Mouse (Mus musculus): ENCODE data around the gene Dgkz.

Dgkz gene

DNA sequence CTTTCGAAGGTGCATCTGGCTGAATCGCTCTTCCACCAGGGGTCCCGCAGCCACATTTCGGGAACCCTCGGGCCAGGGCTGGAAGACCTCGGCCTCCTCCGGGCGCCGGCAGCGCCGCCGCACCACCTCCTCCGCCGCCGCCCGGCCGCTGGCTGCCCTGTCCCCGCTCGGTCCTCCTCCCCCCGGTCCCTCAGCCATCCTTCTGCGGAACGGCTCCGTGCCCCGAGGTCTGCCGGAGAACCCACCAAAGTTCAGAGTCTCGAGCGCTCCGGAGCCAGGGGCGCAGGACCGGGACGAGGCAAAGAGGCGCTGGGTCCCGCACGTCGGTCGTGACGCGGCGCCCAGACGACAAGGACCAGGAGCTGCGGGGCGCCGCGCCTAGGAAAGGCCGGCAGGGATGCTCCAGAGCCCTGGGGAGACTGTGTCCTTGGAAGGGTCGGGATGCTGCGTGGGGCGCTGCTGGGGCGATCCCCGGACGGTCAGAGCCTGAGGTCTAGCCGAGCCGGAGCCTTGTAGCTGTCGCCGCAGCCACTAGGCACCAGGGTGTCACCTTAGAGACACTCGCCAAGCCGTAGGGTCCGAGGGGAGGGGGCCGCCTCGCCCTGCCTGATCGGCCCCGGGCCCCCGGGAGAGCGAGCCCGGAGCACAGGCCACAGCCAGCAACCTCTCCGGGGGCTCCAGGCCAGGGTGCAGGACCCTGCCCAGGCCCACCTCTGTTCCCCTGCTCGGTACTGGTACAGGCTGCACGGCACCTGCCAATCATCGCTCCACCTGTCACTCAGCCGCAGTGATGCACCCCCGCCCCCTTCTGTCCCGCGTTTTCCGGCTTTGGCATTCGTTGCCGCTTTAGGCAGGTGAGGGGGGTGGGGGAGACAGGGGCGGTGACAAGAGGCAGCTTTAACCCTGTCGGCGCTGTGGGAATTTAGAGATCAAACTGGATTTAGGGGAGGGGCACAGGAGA, at the start of gene Dgkz:
Gene Dgkz (minus strand): TSS at position 284 of the 961 bp plus-strand sequence.
- DNase-seq (ENCODE audit: low spot score in 2 of 2): no peak

GRCm38 (mm10) chr2:92025202-92025601, 49.5 kb upstream of the Dgkz start:
- DNase-seq (ENCODE audit: low spot score in 2 of 2): no peak

GRCm38 (mm10) chr2:92024274-92024672, 48.6 kb upstream of the Dgkz start, which contains the start of gene Creb3l1:
Creb3l1 (minus strand) TSS chr2:92024502.
- DNase-seq (ENCODE audit: low spot score in 2 of 2): peak; percentile 68 to 79

- peak in 1 of 2 experiments; percentile 42 for DNase-seq (ENCODE audit: low spot score in 2 of 2)
Observed at GRCm38 (mm10) chr2:92023362-92024273, 48.0 kb upstream of the Dgkz start.

DNA sequence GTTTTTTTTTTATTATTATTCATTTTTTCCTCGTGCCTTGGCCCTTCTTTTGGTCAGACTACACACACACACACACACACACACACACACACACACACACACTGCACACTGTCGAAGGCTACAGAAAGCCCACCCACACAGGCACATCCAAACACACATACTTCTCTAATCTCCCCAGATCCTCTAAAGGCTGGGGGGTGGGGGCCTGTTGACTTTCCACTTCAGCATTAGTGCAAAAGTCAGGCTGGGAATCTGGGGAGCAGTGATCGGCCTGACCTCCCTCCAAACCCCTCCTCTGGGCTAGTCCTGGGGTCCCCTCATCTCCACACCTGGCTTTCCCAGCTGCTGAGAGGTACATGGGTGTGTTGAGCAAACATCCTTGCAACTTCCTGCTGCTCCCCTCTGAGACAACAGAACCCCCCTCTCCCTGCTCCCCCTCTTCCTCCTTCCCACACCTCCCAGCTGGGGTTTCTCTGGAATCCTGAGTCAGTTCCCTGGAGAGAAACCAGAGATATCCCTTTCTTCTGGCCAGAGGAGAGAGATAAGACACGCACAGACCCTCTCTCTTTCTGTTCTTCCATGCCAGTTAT, 45.1 kb upstream of the Dgkz start:
- no peak for DNase-seq (ENCODE audit: low spot score in 2 of 2)

- DNase-seq (ENCODE audit: low spot score in 2 of 2): no peak
Observed at GRCm38 (mm10) chr2:92017440-92017839, 41.8 kb upstream of the Dgkz start.

DNA sequence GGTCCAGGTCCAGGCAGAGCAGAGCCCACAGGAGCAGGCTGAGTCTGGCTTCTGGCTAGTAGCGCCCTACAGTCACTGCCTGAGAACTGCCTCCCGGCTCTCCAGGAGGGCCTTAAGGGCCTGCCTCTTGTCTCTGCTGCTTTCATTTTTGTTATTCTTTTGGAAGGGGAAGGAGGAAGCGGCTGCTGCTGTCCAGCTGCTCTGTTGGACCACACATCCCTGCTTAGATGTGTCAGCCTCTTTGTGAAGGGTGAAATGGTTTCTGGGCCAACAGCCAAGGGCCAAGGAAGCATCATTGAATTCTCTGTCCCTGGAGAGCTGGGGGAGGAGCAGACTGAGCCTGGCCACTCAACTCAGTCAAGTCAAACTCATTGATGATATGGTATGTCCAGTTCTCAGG, 41.3 kb upstream of the Dgkz start:
- peak in 1 of 2 experiments; percentile 60 for DNase-seq (ENCODE audit: low spot score in 2 of 2)

- DNase-seq (ENCODE audit: low spot score in 2 of 2): no peak
Observed at GRCm38 (mm10) chr2:92014891-92015290, 39.2 kb upstream of the Dgkz start.

GRCm38 (mm10) chr2:92014248-92014647, 38.6 kb upstream of the Dgkz start:
- no peak for DNase-seq (ENCODE audit: low spot score in 2 of 2)

GRCm38 (mm10) chr2:92012768-92013445, 37.2 kb upstream of the Dgkz start:
- DNase-seq (ENCODE audit: low spot score in 2 of 2): peak in 1 of 2 experiments; percentile 66

GRCm38 (mm10) chr2:92011424-92012353, 36.0 kb upstream of the Dgkz start:
- peak in 1 of 2 experiments; percentile 25 for DNase-seq (ENCODE audit: low spot score in 2 of 2)

DNA sequence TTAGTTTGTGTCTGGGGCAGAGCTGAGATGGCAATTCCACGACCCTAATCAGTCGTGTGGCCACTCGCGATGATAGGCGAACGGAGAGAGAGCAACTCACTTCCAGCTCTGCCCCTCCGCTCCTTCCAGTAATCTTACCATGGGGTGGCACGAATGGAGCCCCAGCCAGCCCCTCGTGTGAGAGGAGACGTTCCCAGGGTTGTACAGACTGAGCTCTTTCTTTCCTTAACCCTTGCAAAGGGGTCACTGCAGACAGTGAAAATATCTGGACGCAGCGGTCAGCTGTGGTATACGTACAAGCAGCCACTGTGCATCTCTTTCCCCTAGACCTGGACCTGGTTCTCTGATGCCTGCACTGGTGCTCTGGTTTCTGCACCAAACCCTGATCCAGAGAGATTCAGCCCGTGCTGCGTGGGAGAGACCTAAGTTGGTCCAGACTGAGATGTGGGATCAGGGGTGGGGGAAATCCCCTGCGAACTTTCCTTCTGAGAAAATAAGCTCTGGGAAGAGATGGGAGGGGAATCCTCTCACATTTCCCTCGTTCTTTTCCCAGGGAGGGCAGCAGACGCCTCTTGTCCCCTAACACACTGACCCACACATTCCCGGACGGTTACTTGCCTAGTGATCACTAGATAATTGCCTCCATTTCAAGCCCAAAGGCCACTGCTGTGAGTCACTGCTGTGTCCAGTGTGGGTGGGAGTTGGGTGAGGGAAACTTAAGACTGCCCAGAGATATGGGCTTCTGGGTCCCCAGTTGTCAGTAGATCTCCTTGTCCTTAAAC, 33.1 kb upstream of the Dgkz start:
- no peak for DNase-seq (ENCODE audit: low spot score in 2 of 2)

DNA sequence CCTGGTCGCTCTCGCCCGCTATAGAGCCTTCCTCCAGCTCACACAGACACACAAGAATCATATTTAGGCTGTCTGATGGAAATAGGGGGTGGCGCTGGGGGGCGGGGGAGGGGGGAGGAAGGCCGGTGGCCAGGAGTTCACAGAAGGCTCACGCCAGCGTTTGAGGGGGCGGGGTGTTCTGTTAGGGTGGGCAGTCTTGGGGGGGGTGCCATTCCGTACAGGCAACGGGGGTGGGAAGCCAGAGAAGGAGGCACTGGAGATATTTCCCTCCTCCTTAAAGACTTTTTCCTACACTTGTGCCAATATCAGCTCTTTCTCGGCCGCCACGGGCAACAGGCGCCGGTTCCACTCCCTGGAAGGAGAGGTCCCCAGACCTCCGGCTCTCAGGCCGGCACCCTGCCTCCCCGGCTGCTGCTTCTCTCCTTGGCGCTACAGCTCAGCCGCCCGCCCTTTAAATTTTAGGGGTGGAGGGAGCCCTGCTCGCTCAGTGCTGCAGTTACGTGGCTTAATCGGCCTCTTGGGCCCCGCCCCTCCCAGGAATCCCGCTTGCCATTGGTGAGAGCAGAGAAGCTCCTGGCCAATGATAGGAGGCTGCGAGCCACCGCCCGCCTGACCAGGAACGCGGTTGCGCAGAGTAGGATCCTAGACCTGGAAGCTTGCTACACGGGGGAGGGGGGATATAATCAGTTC, 32.4 kb upstream of the Dgkz start:
- peak; percentile 93 to 97 for DNase-seq (ENCODE audit: low spot score in 2 of 2)

DNA sequence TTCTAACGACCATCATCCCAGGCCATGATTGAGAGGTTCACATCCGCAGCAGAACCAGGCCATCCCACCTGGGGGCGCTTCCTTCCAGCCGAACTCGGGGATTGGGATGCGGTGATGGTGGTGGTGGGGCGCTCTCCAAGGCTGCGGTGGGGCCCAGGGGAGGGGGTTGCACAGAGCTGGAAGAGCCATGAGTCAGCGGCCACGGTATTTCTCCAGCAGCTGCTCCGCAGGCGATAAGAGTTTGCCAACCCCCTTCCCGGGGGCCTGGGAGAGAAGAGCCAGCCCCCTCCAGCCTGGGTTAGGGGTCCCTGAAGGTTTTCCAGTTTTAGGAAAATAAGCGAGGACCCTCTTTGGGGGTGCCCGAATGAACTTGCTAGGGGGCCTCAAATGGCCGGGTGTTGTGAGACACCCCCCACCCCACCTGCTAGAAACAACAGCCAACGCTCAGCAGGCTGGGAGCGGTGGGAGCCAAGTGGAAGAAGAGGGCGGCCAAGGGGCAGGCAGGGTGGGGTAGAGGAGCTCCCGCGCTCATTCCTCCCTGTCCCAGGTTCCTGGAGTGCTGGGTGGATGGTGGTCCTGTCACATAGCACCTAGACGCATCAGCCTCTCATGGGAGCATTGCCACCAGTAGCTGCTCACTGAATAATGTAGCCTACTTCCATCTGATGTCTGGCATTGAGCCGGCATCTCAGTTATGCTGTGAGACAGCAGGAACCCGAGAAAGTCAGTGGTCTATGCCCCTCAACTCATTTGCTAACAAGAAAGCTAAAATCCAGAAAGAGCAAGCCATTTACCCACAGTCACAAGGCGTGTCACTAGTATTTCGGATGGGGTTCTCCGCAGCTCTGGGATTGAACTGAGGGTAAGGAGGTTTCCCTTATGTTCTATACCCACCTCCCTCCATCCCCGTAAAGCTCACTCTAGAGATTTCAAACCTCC, 31.6 kb upstream of the Dgkz start:
- DNase-seq (ENCODE audit: low spot score in 2 of 2): peak in 1 of 2 experiments; percentile 49

GRCm38 (mm10) chr2:92006491-92006890, 30.8 kb upstream of the Dgkz start:
- DNase-seq (ENCODE audit: low spot score in 2 of 2): no peak

DNA sequence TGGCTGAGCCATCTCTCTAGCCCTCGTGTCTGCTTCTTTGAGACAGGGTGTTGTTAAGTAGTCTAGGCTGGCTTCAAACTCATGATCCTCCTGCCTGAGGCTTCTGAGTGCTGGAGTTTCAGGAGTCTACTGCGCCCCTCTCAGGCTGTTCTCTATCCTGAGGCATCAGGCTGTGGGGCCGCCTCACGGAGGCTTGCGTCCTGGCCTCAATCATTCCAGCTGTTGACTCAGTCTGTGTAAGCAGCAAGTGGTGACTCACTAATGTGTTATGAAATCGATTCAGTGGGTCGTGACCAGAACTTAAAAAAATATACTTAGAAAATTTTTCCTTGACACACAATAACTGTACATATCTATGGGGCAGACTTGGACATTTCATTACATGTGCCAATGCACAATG, 29.0 kb upstream of the Dgkz start:
- DNase-seq (ENCODE audit: low spot score in 2 of 2): peak in 1 of 2 experiments; percentile 58

GRCm38 (mm10) chr2:91997905-91998608, 22.4 kb upstream of the Dgkz start:
- DNase-seq (ENCODE audit: low spot score in 2 of 2): no peak
